Mouse (Mus musculus) limb, embryonic 11.5 days (tissue): ENCODE results near the gene Slc22a6. TPM values are rescaled to one million over a fixed set of nuclear protein-coding genes. Genes with fewer than 3 reads are reported as not detected.

Experiments used
- ATAC-seq: fragments of 200-750 bp; cut with Nextera tagmentation; 2 replicates; pipeline ENCODE4 v1.8.0; 2017; ENCODE audit warnings: low read depth; ENCODE audit not compliant: insufficient number of reproducible peaks, low FRiP score, low TSS enrichment
- DNase-seq: peaks from one replicate; pipeline ENCODE4 v3.0.0-alpha.2; 2015; ENCODE audit warnings: low spot score
- H3K27ac ChIP-seq: fragments of 300-500 bp; sonication (generic); replicated peaks from 2 replicates; pipeline ENCODE4 v1.5.1; 2014; ENCODE audit warnings: low read depth, mild to moderate bottlenecking, low read length
- H3K27me3 ChIP-seq: fragments of 300-500 bp; sonication (generic); 2 replicates; pipeline ENCODE4 v1.6.1; 2014; ENCODE audit warnings: mild to moderate bottlenecking, low read length, mixed read lengths; ENCODE audit not compliant: control insufficient read depth, insufficient read depth
- H3K36me3 ChIP-seq: fragments of 300-500 bp; sonication (generic); 2 replicates; pipeline ENCODE4 v1.6.1; 2014; ENCODE audit warnings: mild to moderate bottlenecking, low read length, moderate library complexity, mixed read lengths; ENCODE audit not compliant: control insufficient read depth, insufficient read depth
- H3K4me1 ChIP-seq: fragments of 300-500 bp; sonication (generic); 2 replicates; pipeline ENCODE4 v1.6.1; 2014; ENCODE audit warnings: low read length, mixed read lengths; ENCODE audit not compliant: control insufficient read depth, insufficient read depth
- H3K4me2 ChIP-seq: fragments of 300-500 bp; sonication (generic); 2 replicates; pipeline ENCODE4 v1.6.1; 2014; ENCODE audit warnings: low read depth, mild to moderate bottlenecking, moderate library complexity; ENCODE audit not compliant: severe bottlenecking
- H3K4me3 ChIP-seq: fragments of 300-500 bp; sonication (generic); 2 replicates; pipeline ENCODE4 v1.5.1; 2014; ENCODE audit warnings: low read depth, low read length
- H3K9ac ChIP-seq: fragments of 300-500 bp; sonication (generic); 2 replicates; pipeline ENCODE4 v1.6.1; 2014; ENCODE audit warnings: mild to moderate bottlenecking, low read length
- H3K9me3 ChIP-seq: fragments of 300-500 bp; sonication (generic); 2 replicates; pipeline ENCODE4 v1.6.1; 2016; ENCODE audit warnings: low read length; ENCODE audit not compliant: control insufficient read depth
- WGBS: fragments of 180-500 bp; shearing (Covaris S2); extraction: QIAGEN DNeasy Blood & Tissue Kit; methylation state at CpG from one replicate; pipeline ENCODE4 v1.1.7; 2014; 5-methylcytosine and 5-hydroxymethylcytosine counted together
- polyA plus RNA-seq: library from polyadenylated mRNA; unstranded; fragments of >200 nt; fragmentation: Nextera tagmentation; extraction: Ambion mirVana; gene quantifications from 2 replicates; pipeline ENCODE4 v1.2.1, GENCODE M21; 2014

The Slc22a6 gene
- polyA plus RNA-seq, 1 experiment from 2014 or later = not detected

DNA sequence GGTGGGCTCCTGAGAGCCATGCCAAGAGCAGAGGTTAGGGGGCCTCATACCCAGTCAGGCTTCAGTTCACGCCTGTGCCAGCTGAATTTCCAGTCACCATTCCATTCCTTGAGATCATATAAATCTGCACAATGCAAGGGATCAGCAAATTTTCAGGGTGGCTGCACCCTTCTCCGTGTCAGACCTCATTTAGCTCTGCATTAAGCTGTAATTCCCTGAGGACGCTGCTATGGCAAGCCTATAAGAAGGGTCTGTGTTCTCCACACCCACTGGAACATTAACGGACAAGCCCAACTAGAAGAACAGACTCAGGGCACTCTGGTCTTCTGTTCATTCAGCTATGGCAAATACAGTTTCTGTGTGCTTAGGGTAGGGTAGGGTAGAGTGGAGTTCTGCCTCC is 20.6 kb upstream of the Slc22a6 start:
- Histone ChIP-seq H3K36me3 (no peaks in the 10 kb centered on the region), H3K4me2 (no peak overlapping the region), H3K27ac (no peak overlapping the region), H3K27me3 (no peaks in the 10 kb centered on the region), H3K9ac (no peak overlapping the region), H3K9me3 (no peaks in the 10 kb centered on the region), H3K4me1 (0 out of 2 replicates have a peak, but pooled peaks cover 2% of the 10 kb centered on the region), H3K4me3 (no peak overlapping the region)
- DNase-seq (no peak), ATAC-seq (no peak)
- 83% methylated on average over 4 of the region's 4 CpGs for WGBS

GRCm38 (mm10) chr19:8599229-8599628 is 18.6 kb upstream of the Slc22a6 start:
- ATAC-seq = no peak

DNA sequence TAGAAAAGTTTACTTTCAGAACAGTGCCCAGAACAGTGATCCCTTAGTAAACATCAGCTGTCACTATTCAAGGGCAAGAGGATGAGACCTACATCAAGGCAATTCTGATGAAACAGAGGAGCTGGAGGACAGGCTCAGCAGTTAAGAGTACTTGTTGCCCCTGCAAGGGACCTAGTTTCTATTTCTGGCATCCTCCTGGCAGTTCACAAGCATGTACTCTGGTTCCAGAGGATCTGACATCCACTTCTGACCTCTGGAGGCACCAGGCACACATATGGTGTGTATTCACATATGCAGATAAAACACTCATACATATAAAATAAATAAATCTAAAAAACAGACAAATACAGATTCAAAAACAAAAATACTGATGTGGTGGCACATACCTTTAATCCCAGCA is 15.9 kb upstream of the Slc22a6 start:
- ATAC-seq (no peak), DNase-seq (no peak)
- no peaks in the 10 kb centered on the region for H3K36me3 ChIP-seq
- no peaks in the 10 kb centered on the region for H3K9me3 ChIP-seq
- no peak overlapping the region for H3K9ac ChIP-seq
- H3K27me3 ChIP-seq = no peaks in the 10 kb centered on the region
- H3K4me2 ChIP-seq = no peak overlapping the region
- H3K4me1 ChIP-seq = no peaks in the 10 kb centered on the region
- no peak overlapping the region for H3K4me3 ChIP-seq
- H3K27ac ChIP-seq = no peak overlapping the region

More at GRCm38 (mm10) chr19:8599229-8599628, 18.6 kb upstream of the Slc22a6 start:
- no peak overlapping the region for H3K27ac ChIP-seq
- H3K9ac ChIP-seq = no peak overlapping the region
- H3K4me2 ChIP-seq = no peak overlapping the region
- H3K36me3 ChIP-seq = no peaks in the 10 kb centered on the region
- H3K4me1 ChIP-seq = 0 out of 2 replicates have a peak, but pooled peaks cover 2% of the 10 kb centered on the region
- no peaks in the 10 kb centered on the region for H3K27me3 ChIP-seq
- no peak overlapping the region for H3K4me3 ChIP-seq
- WGBS = 83% methylated on average over 2 of the region's 2 CpGs
- no peak for DNase-seq
- H3K9me3 ChIP-seq = no peaks in the 10 kb centered on the region

- Histone ChIP-seq H3K9ac (no peak overlapping the region), H3K27ac (no peak overlapping the region), H3K36me3 (no peaks in the 10 kb centered on the region), H3K9me3 (no peaks in the 10 kb centered on the region), H3K4me1 (no peaks in the 10 kb centered on the region), H3K27me3 (no peaks in the 10 kb centered on the region), H3K4me3 (no peak overlapping the region), H3K4me2 (no peak overlapping the region)
- ATAC-seq (no peak), DNase-seq (no peak)
- WGBS = 71% methylated on average over 3 of the region's 3 CpGs
These were observed 14.9 kb upstream of the Slc22a6 start for GRCm38 (mm10) chr19:8602914-8603313.

DNA sequence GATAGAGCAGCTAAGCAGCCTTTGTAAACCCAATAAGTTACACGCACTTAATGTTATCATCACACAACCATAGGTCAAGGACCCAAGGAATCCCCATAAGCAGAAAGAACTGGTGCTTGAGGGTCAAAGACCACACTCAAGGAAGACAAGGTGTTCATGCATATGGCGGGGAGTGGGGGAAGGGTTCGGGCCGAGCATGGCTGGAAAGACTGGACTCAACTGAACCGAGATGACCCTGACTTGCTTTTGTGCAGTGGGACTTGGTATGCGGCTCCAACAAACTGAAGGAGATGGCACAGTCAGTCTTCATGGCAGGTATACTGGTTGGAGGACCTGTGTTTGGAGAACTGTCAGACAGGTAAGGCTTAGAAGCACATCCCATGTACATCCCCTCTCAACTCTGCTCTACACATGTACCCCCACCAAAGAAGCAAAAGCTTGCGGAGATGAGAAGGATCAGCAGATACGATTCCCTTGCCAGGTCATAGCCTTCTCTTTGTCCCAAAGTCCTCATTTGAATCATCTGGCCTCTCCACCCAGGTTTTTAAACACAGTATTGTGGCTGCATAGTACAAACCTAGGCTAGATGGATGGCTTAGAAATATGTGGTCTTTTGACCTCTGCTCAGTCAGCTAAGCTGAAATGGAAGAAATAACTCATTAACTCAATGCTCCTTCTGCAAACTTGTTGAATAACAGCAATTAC is 13.2 kb upstream of the Slc22a6 start:
- no peak for DNase-seq
- 90% methylated on average over 8 of the region's 8 CpGs for WGBS
- ATAC-seq = no peak
- Histone ChIP-seq H3K4me2 (no peak overlapping the region), H3K9ac (no peak overlapping the region), H3K27me3 (no peaks in the 10 kb centered on the region), H3K36me3 (no peaks in the 10 kb centered on the region), H3K4me1 (no peaks in the 10 kb centered on the region), H3K9me3 (no peaks in the 10 kb centered on the region), H3K27ac (no peak overlapping the region), H3K4me3 (no peak overlapping the region)

DNA sequence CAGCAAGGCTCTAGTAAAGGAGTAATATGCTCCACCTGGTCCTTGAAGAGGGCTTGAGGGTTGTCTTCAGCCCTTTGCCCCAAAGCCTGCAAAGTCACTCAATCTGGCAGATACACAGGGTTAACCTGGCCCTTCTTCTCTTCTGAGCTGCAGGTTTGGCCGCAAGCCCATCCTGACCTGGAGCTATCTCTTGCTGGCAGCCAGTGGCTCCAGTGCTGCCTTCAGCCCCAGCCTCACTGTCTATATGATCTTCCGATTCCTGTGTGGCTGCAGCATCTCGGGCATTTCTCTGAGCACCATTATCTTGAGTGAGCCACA is 12.6 kb upstream of the Slc22a6 start:
- Histone ChIP-seq H3K9me3 (no peaks in the 10 kb centered on the region), H3K4me1 (no peaks in the 10 kb centered on the region), H3K4me2 (no peak overlapping the region), H3K27me3 (no peaks in the 10 kb centered on the region), H3K27ac (no peak overlapping the region), H3K9ac (no peak overlapping the region), H3K4me3 (no peak overlapping the region), H3K36me3 (no peaks in the 10 kb centered on the region)
- WGBS = 93% methylated on average over 3 of the region's 3 CpGs
- DNase-seq (no peak), ATAC-seq (no peak)

DNA sequence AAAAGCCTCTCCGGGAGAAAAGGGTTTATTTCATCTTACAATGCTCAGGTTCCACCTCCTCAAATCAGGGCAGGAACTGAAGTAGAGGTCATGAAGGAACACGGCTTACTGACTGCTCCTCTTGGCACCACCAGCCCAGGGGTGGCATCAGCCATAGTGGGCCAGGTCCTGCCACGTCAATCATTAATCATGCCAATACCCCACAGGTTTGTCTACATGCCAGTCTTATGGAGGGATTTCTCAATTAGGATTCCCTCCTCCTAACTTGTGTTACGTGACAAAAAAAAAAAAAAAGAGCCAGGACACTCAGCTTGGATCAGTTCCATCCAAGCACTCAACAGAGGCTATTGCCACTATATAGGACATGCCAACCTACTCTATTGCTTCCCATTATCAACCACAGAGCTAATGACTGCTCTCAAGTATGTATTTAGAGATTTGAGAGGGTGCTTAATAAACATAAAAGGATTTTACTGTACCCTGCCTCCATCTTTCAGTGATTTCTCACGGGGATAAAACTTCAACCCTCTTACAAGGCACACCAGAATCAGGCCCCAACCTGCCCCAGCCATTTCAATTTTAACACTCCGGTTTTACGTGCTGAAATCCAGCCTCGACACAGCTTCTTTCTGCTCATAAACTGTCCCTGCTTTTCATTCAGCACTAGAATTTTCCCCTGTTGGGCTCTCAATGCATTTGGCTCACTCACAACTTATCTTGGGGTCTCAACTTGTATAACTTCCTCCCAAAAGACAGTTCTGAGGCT is 6.3 kb upstream of the Slc22a6 start:
- 79% methylated on average over 8 of the region's 8 CpGs for WGBS
- no peak for ATAC-seq
- H3K27ac ChIP-seq = no peak overlapping the region

DNA sequence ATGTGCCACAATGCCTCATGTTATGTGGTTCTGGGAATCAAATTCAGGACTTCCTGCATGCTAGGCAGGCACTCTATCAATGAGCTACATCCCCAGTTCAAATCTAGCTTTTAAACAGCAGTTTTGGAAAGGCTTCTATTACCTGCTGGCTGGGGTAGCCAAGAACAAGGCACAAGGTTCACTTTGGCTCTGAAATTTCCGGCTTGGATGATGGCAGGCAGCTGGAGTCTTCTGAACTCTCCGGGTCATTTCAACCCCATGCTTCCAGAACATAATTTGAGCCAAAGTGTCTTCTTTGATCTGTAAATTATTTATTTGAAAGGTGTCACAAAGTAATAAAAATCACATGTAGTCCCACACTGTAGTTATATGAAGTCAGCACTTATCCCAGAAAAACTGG is 4.7 kb upstream of the Slc22a6 start:
- Histone ChIP-seq H3K4me1 (no peaks in the 10 kb centered on the region), H3K9ac (no peak overlapping the region), H3K9me3 (no peaks in the 10 kb centered on the region), H3K27me3 (no peaks in the 10 kb centered on the region), H3K36me3 (no peaks in the 10 kb centered on the region), H3K27ac (no peak overlapping the region), H3K4me2 (no peak overlapping the region), H3K4me3 (no peak overlapping the region)
- 39% methylated on average over 2 of the region's 2 CpGs for WGBS
- no peak for ATAC-seq
- no peak for DNase-seq

More for the DNA sequence above, 6.3 kb upstream of the Slc22a6 start:
- H3K27me3 ChIP-seq = no peaks in the 10 kb centered on the region
- no peaks in the 10 kb centered on the region for H3K4me1 ChIP-seq
- DNase-seq = no peak
- H3K36me3 ChIP-seq = no peaks in the 10 kb centered on the region
- H3K4me2 ChIP-seq = no peak overlapping the region
- H3K4me3 ChIP-seq = no peak overlapping the region
- H3K9ac ChIP-seq = no peak overlapping the region
- no peaks in the 10 kb centered on the region for H3K9me3 ChIP-seq
